Mouse (Mus musculus) cerebellum, adult 8-10 months (tissue): Measurements from ENCODE around the gene Taf15.

ENCODE experiments used
- DNase-seq: peaks from one replicate; pipeline ENCODE4 v3.0.0; 2022

Taf15 gene

DNA sequence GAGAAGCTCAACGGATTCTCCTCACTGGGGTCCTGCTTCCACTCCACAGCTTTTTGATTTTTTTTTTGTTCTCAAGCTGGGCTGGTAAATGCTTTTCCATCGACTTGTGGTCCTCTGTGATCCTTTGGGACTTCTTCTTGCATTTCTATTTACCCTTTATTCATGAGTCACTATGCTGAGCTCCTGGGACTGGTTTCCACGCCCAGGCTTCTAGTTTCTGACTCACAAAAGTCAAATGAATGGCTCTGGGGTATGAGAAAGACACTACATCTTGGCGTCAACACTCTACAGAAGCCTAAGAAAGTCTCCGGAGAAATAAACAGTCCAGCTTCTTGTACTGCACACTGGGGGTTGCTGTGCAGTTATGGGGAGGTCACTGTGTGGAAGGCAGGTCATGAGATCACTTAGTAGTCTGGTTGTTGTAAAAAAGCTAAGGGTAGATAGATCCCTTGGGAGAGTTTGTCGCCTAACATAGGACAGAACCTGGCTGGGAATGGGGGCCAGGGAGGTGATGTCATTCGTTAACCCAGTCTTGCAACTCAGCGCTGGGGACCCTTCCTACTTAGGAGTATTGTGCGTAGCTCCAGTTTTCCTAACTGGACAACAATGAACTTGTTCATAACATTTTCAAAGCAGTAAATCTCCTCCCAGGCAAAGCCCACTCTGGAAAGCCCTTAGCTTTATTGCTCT, 14.8 kb upstream of the Taf15 start:
- no peak for DNase-seq

DNA sequence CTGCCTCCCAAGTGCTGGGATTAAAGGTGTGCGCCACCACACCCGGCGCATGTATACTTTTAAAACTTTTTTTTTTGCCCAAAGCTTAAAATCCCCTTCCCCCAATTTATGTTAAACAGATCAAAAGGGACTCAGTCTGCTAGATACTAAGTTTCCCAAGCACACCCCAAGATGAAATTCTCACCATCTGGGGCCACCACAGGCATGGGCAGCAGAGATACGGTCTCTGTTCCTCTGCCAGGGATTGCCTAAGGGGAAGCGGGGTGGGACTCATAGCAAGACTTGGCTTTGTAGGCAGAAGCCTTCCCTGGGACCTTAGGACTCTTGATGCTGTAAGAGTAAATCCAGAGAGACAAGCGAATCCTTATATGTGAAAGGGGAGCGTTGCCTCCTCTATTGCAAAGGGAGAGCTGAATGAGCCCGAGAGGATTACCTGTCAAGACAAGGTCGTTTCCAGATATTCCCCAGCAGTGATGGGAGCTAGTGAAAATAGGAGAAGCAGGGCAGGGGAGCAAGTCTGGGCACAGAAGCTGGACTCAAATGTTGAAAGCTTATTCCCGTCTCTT, 11.3 kb upstream of the Taf15 start:
- no peak for DNase-seq

DNA sequence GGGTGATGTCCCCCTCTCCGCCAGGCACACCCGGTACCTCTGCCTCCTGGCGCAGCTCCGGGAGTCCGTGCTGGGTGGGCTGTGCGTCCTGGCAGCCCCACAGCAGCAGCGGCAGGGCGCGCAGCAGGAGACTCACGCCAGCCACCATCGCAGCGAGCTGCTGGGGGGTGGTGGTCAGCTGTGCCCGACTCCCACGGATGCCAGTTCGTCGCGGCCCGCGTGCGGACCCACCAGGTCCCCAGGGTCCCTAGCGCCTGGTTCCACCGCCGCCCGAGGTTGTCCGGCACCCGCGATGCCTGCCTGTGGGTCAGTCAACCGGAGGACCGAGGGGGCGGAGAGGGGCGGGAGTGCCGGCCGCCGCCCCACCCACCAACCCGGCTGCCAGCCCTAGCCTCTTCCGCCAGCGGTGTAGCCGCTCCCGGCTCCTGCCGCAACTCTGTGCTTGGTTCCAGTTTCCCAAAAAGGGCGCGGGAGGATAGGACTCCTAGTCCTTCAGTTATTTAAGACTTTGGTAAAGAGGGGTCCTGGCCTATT, 10.1 kb upstream of the Taf15 start, which contains the start of gene Mmp28:
TSS of gene Mmp28 (minus strand) at position 361 of the 534 bp plus-strand sequence.
- DNase-seq = no peak

DNA sequence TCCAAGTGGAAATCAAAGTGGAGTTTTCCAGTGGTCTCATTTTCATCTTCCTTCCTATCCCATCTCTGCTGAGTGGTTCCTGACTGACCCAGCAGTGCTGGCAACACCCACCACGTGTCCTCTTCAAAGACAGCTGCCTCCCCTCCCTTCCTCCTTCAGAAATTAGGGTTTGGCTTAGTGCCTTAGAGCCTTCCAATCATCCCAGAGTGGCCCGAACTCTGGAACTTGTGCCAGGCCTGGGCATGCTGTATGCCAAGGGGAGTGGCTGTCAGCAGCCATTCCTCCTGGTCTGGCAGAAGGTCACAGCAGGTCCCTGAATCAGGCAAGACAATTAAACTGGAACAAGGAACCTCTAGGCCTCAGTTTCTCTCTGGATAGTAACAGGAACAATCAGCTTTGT, 6.9 kb upstream of the Taf15 start:
- DNase-seq = peak; percentile 80

DNA sequence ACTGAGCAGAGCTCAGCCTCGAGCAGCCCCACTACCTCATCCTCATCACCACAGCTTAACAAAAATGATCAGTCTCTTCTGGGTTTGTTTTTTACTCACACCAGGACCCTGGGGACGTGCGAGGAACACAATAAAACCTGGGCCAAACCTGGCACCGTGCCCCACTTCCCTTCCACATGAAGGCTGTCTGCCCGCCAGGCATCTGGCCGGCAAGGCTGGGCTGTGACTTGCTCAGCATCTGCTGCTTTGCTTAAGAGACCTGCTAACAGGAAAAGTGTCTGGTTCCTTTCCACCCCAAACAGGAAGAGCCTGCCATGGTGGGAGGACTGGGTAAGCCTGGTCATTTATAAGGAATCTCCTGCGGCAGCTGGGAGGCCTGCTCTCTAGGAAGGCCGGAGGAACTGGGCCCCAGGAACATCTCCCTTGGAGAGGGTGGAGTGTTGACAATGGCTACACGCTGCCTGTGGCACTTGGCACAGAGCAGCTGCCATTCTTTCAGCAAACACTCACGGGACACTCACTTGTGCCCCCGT, 5.7 kb upstream of the Taf15 start:
- DNase-seq = no peak

DNA sequence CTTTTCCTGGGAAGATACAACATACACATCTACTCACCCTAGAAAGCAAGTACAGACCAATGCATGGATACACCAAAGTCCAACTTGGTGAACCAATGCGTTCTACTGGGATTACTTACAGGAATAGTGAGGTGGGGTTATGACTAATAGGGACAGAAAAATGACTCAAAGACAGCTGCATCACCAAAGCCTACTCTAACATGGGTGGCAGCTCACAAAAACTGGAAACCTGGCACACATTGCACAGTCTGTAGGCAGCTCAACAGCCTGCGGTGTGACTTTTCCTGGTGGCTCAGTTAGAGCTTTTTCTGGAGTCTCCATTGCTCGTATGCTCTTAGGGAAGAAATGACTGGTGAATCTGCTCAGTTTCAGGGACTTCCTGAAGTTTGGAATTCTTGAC, 4.1 kb upstream of the Taf15 start:
- no peak for DNase-seq

DNA sequence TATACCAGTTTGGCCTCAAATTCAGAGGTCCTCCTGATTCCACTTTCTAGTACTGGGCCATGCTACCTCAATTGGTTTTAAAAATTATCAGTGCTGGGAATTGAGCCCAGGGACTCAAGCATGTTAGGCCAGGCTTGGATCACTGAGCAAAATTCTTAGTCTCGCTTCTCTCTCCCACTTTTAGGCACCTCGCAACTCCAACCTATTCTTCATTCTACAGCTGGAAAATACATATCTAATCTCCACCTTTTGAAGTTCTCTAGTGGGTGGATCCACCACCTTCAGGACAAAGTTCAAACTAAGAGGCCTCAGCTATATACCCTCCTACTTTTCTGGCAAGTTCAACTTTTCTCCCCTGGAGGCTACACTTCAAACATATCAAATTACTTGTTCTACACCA, 1.1 kb upstream of the Taf15 start:
- DNase-seq = no peak

DNA sequence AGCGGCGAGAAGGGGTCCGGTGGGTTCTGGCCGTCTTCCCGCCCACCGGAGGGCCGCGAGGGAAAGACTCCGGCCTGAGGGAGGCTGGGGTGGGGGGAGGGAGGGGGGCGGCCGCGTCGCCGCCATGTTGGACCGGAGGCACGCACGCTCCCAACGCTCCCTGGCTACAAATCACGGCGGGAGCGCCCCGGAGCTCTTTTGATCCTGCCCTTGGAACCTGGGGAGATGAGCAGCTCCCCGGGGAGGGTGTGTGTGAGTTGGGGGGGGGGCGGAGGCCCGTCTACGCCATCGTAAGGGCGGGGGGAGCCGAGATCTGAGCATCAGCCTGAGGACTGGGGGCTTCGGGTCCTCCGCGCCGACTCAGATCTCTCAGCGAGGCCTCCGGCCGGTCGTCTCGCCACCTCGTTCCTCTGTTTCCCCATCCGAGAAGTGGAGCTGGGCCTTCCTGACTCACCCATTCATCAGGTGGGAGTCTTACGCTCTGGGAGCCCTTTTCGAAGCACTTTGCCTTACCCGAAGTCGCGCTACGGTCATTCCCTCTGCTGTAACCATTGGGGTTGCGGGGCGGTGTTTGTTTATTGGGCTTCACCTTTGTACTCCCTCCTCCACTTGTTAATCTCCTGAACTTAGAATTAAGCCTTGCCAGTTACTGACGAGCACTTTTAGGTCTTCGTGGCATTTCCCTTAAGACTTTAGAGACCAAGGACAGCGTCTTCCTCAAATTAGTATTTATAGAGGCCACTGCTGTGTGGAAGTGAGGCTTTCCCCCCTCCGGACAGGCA, 540 bp downstream of the Taf15 start:
- DNase-seq = peak; percentile 28

DNA sequence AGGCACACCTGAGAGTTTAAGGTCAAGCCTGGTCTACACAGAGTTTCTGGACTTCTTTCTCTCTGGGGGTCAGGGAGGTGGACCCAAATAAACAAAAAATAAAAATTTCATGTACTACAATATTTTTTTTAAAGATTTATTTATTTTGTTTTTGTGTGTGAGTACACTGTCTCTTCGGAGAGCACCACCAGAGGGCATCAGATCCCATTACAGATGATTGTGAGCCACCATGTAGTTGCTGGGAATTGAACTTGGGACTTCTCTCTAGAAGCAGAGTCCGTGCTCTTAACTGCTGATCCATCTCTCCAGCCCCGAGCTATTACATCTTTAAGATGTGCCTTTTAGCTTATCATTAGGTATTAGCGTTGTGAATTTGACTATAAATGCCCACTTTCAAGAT, 18.6 kb downstream of the Taf15 start:
- no peak for DNase-seq

DNA sequence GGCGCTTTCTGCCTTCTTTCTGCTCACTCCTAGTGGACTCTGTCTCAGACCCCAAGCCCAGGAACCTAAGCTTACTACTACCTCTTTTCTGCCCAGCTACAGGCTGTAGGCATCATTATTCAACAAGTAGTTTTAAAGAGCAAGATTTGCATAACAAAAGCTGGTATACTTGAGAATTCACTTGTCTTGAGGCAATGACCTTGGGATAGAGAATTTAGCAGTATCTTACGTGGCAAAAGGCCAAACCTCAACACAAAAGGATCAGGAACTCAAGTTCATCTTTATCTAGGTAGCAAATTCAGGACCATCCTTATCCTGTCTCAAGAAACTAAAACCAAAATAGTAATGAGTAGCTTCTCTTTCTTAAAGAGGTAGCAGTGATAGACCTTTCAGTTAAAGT, 22.7 kb downstream of the Taf15 start:
- DNase-seq = no peak

DNA sequence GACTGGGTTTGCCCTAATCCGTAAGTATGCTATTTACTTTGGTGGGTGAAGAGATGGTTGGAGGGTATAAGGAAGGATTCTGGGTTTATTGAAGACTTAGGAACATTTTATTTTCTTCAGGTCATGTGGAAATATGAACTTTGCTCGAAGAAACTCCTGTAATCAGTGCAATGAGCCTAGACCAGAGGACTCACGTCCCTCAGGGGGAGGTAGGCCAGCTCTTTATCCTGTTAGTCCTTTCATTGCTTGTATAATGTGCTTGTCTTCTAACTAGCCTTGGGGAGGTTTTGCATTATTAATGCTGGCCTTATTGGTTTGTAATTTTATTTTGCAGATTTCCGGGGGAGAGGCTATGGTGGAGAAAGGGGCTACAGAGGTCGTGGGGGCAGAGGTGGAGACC, 31.4 kb downstream of the Taf15 start:
- no peak for DNase-seq

DNA sequence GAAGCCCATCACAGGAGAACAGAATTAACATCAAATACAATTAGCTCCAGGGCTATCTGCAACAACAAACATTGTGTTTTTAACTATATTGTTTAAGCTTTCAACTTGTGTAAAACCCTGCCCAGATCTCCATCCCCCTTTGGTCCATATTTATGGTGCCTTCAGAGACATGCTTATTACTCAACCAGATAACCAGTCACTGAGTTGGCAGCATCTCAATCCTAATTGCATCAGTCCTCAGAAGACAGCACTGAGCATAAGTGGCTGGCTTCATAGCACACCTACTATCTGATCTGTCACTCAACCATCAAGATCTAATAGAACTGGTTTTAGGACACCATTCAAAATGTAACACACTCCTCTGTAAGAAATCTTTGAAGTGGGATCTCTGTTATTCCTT, 36.6 kb downstream of the Taf15 start:
- DNase-seq = no peak

DNA sequence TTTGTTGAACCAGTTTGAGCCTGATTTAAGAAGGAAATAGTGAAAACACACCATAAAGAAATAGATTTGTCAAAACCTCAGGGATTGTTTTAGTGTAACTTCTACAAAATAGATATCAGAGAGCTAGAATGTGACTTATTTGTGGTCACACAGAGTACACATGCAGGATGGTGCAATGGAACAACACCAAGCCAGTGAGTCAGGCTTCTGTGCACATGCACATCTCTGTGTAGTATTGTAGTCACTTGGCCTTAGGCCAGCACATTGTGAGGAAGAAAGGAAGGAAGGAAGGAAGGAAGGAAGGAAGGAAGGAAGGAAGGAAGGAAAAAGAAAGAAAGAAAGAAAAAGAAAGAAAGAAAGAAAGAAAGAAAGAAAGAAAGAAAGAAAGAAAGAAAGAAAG, 44.3 kb downstream of the Taf15 start:
- no peak for DNase-seq

DNA sequence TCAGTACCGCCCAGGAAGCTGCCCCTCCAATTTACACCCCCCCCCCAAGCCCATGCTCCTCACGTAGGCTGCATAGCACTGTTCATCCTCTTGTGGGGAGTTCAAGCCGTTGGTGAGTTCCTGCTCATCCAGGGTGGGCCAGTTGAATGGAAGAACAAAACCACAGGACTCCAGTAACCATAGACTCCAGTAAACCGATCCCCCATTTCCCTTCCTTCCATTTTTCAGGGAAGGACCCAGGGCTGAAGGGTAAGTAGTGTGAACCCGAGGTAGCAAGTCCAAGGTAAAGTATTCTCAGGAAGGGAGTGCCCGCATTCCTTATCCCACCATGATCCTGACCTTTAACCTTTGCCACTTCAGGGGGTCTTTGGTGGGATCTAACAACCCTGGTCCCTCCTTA, 45.5 kb downstream of the Taf15 start:
- no peak for DNase-seq

DNA sequence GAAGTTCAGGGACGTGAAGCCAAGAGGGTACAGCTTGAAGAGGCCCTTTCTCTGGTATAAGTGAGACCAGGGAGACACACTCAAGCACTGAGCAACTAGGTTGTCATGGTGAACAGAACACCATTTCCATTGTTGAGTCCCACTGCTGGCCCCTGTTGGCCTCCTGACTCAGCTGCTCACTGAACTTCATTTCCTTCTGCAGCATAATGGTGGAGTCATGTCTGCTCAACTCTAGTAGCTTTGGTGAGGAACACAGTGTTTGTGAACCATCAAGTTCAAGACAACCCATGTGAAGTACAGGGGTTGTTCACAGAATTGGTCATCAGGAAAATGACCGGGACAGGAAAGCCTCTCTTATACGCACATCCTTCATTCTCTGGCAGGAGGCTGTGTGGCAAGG, 49.2 kb downstream of the Taf15 start, which contains the start of gene Heatr9:
TSS of gene Heatr9 (minus strand) at position 101 of the 400 bp plus-strand sequence.
- DNase-seq = no peak

DNA sequence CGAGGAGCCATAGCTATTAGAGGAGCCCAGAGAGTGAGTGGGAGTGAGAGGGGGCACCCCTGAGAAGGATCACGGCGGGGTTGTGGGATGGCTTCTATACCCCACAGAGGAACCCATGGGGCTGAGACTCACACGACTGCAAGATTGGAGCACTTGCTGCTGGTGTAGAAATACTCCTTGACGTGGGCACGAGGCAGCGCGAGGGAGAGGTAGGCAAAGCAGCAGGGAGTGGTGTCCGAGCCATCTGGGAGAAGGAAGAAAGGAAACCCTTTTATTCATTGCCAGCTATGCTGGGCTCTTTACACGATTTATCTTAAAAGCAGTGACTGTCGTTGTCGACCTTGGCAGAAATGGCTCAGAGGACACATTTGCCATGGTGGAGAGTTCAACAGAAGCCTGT, 56.1 kb downstream of the Taf15 start:
- no peak for DNase-seq

DNA sequence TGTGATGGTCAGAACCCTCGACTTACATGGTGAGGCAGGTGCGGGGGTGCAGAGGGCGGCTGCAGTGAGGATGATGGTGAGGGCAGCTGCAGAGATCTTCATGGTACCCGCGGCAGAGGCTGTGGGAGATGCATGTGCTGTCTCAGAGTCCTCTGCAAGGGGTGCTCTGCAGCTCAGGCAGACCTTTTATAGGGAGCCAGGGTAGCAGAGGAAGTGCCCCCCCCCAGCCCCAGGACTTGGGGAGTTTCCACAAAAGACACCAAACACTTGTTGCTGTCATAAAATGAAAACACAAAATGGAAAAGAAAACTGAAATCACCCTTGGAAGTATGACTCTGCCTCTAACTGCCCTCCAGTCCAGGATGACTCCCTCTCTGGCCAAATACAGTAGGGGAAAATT, 57.5 kb downstream of the Taf15 start, which contains the start of gene Ccl5:
TSS of gene Ccl5 (minus strand) at position 159 of the 400 bp plus-strand sequence.
- no peak for DNase-seq

DNA sequence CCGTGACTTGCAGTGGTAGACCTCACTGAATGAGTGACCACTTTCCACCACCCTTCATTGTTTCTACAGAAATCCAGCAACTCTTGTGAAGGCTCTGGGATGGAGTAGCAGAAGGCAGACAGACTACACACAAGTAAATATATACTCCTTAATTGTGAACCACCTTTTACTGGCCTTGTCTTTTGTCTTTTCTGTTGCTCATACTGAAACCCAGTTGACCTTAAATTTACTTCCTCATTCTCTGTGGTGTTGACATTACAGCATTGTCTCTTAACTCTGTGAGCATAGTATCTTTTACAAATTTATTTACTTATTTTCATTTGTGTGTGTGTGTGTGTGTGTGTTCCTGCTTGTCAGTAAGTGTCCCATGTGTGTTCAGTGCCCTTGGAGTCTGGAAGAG, 60.3 kb downstream of the Taf15 start:
- DNase-seq = no peak

DNA sequence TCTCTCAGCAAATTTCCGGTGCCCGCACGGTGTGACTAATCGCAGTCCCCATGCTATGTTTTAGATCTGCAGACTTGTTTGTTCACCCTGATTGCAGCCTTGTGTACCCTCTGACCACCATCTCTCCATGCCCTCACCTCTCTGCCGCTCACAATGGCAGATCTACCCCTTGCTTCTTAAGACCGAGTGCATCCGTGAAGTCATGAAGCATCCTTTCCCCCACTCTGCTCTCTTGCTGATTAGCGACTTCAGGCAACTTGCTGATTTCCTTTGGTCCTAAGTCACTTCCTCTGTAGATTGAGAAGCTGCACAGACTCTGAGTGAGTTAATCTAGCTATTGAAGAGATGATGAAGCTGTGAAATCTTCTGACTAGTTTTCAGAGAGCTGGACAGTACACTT, 61.3 kb downstream of the Taf15 start:
- no peak for DNase-seq

DNA sequence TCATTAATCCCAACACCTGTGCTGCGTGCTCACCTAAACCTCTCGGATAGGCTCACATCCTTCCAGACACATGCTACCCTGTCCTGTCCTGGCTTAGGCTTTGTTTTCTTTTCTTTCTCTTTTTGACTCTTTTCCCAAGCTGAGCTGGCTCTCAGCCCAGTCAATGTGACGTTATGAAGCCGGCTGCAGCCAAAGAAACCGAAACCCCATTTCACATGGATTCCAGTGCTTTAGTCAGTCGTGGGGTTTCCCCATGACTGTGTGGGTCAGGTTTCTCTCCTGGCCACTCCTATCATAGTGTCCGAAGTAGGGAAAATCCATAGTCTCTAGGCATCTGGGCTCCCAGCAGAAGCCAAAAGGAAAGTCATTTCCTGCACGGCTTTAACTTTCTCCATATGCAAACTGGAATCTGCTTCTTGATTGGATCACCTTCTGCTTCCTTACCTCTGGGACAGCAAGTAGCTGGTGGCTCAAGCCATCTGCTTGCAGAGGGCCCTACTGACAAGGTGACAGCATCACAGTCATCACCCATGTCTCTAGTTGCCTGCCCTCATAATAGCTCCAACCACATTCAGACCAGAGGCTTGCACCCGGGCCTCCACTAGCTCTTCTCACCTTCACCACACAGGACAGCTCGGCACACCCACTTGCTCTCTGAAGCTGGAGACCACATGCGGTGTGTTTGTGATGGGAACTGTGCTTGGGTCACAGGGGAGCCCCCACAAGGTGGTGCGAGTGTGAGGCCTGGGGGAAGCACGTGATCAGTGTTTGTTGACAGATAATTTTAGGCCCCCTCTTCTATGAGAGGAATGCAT, 61.9 kb downstream of the Taf15 start:
- DNase-seq = peak; percentile 21

DNA sequence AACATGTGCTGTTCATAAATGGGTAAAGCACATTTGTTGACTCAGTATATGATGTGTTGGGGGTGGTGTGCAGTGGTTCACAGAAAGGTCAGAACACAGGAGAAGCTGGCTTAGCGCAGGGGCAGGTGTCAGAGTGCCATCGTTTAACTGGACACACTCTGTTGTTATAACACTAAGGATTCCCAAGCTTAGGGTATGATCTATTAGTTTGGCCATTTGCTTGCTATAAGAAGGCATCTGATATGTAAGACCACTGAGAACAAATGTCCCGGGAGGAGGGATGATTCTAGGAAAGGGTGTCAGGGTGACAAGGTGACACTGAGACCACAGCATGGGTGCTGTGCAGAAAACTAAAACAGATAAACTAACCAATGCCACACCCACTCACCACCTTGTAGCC, 63.9 kb downstream of the Taf15 start:
- DNase-seq = no peak

DNA sequence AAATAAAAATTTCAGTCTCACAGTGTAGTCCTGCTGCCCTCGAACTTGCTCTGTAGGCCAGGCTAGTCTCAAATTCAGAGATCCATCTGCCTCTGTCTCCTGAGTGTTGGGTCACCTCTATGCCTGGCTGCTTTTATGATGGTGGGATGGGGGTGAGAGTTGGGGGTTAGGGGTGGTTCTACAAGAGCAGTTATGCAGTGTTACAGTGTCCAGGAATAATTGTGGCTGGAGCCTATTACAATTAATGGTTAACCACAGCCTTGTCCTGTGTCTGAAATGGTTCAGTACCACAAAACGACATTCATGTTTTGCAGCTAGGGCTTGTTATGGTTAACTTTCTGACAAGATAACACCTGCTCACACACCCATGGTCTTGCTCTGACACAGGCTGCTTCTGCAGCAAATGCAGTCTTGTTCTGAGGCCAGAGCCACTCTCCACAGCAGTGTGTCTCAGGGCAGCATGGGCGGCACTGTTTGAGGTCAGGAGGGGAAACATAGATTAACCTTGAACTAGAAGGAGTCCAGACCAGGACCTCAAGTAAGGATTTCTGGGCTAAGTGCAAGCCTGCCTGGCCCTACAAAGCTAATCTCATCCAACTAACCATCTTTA, 65.9 kb downstream of the Taf15 start:
- DNase-seq = no peak
